Mouse (Mus musculus): ENCODE measurements around the gene Rabgap1l.

DNA sequence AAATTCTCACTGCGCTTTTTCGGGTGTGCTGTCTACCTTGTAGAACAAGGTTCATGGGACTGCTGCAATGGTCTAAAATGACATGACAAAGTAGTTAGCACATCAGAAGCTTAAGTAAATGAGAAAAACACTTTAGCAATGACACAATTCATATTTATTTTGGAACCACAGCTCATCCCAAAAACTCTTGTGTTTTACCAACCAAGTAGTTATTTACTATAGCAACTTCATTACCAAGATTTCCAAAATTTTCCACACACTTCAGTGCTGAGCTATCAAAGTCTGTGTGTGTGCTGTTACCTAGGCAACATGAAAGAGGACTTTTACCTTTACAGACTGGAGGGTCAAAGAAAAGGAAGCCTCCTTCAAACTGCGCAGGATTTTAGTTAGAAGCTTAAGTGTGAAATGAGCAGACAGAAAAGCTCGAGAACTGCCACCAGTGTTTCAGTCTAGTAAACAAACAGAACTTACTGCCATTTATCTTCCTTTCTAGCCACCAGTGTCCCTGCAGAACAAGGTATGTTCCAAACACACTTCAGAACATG is 7.3 kb downstream of the Rabgap1l start:
- no peak for TF ChIP-seq CTCF (conservative IDR thresholded peaks at IDR 0.05; ENCODE audit: low read length)
- no peak for TF ChIP-seq NANOG (IDR thresholded peaks at IDR 0.05; ENCODE audit: borderline replicate concordance, low read length)
- TF ChIP-seq POU5F1 (IDR thresholded peaks at IDR 0.05; ENCODE audit: borderline replicate concordance, low read length): no peak

Measured in E14TG2a.4 (cell line).